Mouse (Mus musculus): Measurements from ENCODE around the gene Lin37. TPM values are rescaled to one million over a fixed set of nuclear protein-coding genes. Genes with fewer than 3 reads are reported as not detected.

Gene Lin37
- 5.0 TPM for polyA plus RNA-seq (2014; fragmentation: Illumina TruSeq; extraction: RNeasy Lipid Tissue Mini Kit (QIAGEN cat#74804))

DNA sequence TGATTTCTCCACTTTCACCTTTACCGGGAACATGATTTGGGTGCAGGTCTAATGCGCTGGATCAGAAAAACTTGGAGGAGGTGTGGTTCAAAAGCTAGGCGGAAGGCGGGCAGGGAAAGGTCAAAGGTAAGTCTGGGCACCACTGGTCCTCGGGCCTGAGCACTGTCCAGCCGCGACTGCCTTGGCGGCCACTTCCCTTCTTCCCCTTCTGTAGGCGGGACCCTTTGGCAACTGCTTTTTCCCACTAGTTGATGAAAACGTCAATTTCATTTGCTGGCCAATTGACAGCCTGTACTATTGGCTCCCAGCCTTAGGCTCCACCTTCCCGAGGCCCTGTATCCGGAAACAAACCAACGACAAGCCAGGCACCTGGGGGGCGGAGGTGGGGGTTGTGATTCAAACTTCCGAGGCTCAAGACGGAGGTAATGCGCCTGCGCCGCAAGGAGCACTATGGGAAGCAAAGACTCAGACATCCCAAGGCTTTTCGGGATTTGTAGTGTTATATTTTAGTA is at the start of gene Lin37:
Gene Lin37 (minus strand): TSS at position 396 of the 512 bp plus-strand sequence.

GRCm38 (mm10) chr7:30598786-30599185 is 39.1 kb upstream of the Lin37 start, which contains the start of gene Zbtb32:
Gene Zbtb32 (minus strand): TSS chr7:30598909.

GRCm38 (mm10) chr7:30588676-30589434 is 29.2 kb upstream of the Lin37 start, which contains the start of gene Kmt2b:
Gene Kmt2b (minus strand): TSS chr7:30588726.

GRCm38 (mm10) chr7:30564970-30565571 is 5.4 kb upstream of the Lin37 start, which contains the start of gene Igflr1:
Gene Igflr1 (plus strand): TSS chr7:30565427.

GRCm38 (mm10) chr7:30563117-30563905 is 3.7 kb upstream of the Lin37 start, which contains the start of the genes U2af1l4, Gm49396 and Psenen:
Gene U2af1l4 (plus strand): TSS chr7:30563301.
Gene Gm49396 (plus strand): TSS chr7:30563344.
Gene Psenen (minus strand): TSS chr7:30563627.

GRCm38 (mm10) chr7:30552102-30553020 is 7.3 kb downstream of the Lin37 start, which contains the start of the genes Hspb6 and Proser3:
Gene Hspb6 (plus strand): TSS chr7:30552178.
Gene Proser3 (minus strand): TSS chr7:30552299.

DNA sequence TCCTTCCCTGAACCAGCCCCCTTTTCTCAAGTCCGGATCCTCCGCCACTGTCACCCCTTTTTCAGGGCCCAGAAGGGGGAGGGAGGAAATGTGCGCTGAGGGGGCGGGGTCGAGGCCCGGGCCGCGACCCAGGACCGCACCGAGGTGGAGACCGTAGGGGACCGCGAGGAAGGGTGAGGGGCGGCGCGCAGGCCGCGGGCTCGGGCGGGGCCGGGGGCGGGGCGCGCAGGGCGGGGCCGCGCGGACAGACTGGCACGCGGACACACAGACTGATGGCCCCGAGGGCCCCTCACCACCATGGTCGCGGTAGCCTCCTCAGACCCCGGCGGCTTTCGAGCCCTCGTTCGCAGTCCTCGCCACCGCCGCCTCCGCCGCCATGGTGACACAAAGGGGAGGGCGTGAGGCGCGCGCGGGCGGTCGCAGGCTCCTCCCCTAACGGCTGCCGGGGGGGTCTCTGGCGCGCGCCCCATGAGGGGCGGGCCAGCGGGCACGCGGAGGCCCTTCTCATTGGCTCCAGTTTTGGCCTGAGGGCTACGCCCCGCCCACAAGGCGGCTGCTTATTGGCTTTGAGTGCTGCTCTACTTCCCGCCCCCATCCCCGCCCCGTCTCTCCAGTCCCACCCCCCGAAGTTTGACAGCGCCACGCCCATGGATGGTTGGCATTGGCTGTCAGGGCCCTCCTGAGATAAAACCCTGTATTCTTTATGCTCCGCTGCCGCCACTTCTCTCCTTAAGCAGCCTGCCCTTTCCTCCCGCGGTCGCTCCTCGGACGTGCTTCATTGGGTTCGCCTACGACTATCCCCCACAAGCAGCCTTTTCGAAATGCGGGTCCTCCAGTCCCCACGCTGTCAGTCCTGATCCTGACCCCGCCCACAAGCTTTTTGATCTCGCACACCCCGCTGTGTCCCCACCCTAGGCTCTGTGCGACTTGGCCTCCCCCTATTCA is 24.7 kb downstream of the Lin37 start, which contains the start of gene Arhgap33:
Gene Arhgap33 (minus strand): TSS at position 428 of the 945 bp plus-strand sequence.

Other genes with a start within 250 kb of the Lin37 start
- 1.7 TPM for gene Syne4, start 245.0 kb downstream of the Lin37 start, polyA plus RNA-seq (2014; fragmentation: Illumina TruSeq; extraction: RNeasy Lipid Tissue Mini Kit (QIAGEN cat#74804))
- 0.51 TPM for gene E130208F15Rik, start 238.1 kb downstream of the Lin37 start, polyA plus RNA-seq (2014; fragmentation: Illumina TruSeq; extraction: RNeasy Lipid Tissue Mini Kit (QIAGEN cat#74804))
- 1.3 TPM for gene Sdhaf1, start 235.9 kb downstream of the Lin37 start, polyA plus RNA-seq (2014; fragmentation: Illumina TruSeq; extraction: RNeasy Lipid Tissue Mini Kit (QIAGEN cat#74804))
- gene Lrfn3, start 197.1 kb downstream of the Lin37 start, polyA plus RNA-seq (2014; fragmentation: Illumina TruSeq; extraction: RNeasy Lipid Tissue Mini Kit (QIAGEN cat#74804)) = 0.40 TPM
- 5.6 TPM for gene Tyrobp, start 146.1 kb downstream of the Lin37 start, polyA plus RNA-seq (2014; fragmentation: Illumina TruSeq; extraction: RNeasy Lipid Tissue Mini Kit (QIAGEN cat#74804))
- not detected for gene Hcst, start 140.0 kb downstream of the Lin37 start, polyA plus RNA-seq (2014; fragmentation: Illumina TruSeq; extraction: RNeasy Lipid Tissue Mini Kit (QIAGEN cat#74804))
- gene Nfkbid, start 138.1 kb downstream of the Lin37 start, polyA plus RNA-seq (2014; fragmentation: Illumina TruSeq; extraction: RNeasy Lipid Tissue Mini Kit (QIAGEN cat#74804)) = 0.23 TPM
- gene Aplp1, start 114.3 kb downstream of the Lin37 start, polyA plus RNA-seq (2014; fragmentation: Illumina TruSeq; extraction: RNeasy Lipid Tissue Mini Kit (QIAGEN cat#74804)) = 0.63 TPM
- not detected for gene Kirrel2, start 102.1 kb downstream of the Lin37 start, polyA plus RNA-seq (2014; fragmentation: Illumina TruSeq; extraction: RNeasy Lipid Tissue Mini Kit (QIAGEN cat#74804))
- not detected for gene Nphs1, start 101.5 kb downstream of the Lin37 start, polyA plus RNA-seq (2014; fragmentation: Illumina TruSeq; extraction: RNeasy Lipid Tissue Mini Kit (QIAGEN cat#74804))
- not detected for gene Prodh2, start 66.2 kb downstream of the Lin37 start, polyA plus RNA-seq (2014; fragmentation: Illumina TruSeq; extraction: RNeasy Lipid Tissue Mini Kit (QIAGEN cat#74804))
- gene Arhgap33, start 24.8 kb downstream of the Lin37 start, polyA plus RNA-seq (2014; fragmentation: Illumina TruSeq; extraction: RNeasy Lipid Tissue Mini Kit (QIAGEN cat#74804)) = 0.23 TPM
- gene Hspb6, start 7.7 kb downstream of the Lin37 start, polyA plus RNA-seq (2014; fragmentation: Illumina TruSeq; extraction: RNeasy Lipid Tissue Mini Kit (QIAGEN cat#74804)) = 22.5 TPM
- gene Proser3, start 7.5 kb downstream of the Lin37 start, polyA plus RNA-seq (2014; fragmentation: Illumina TruSeq; extraction: RNeasy Lipid Tissue Mini Kit (QIAGEN cat#74804)) = 2.0 TPM
- 8.5 TPM for gene U2af1l4, start 3.5 kb upstream of the Lin37 start, polyA plus RNA-seq (2014; fragmentation: Illumina TruSeq; extraction: RNeasy Lipid Tissue Mini Kit (QIAGEN cat#74804))
- 1.1 TPM for gene Gm49396, start 3.5 kb upstream of the Lin37 start, polyA plus RNA-seq (2014; fragmentation: Illumina TruSeq; extraction: RNeasy Lipid Tissue Mini Kit (QIAGEN cat#74804))
- gene Psenen, start 3.8 kb upstream of the Lin37 start, polyA plus RNA-seq (2014; fragmentation: Illumina TruSeq; extraction: RNeasy Lipid Tissue Mini Kit (QIAGEN cat#74804)) = 24.5 TPM
- gene Igflr1, start 5.6 kb upstream of the Lin37 start, polyA plus RNA-seq (2014; fragmentation: Illumina TruSeq; extraction: RNeasy Lipid Tissue Mini Kit (QIAGEN cat#74804)) = not detected
- 4.7 TPM for gene Kmt2b, start 28.9 kb upstream of the Lin37 start, polyA plus RNA-seq (2014; fragmentation: Illumina TruSeq; extraction: RNeasy Lipid Tissue Mini Kit (QIAGEN cat#74804))
- gene Zbtb32, start 39.1 kb upstream of the Lin37 start, polyA plus RNA-seq (2014; fragmentation: Illumina TruSeq; extraction: RNeasy Lipid Tissue Mini Kit (QIAGEN cat#74804)) = not detected
- gene Upk1a, start 53.0 kb upstream of the Lin37 start, polyA plus RNA-seq (2014; fragmentation: Illumina TruSeq; extraction: RNeasy Lipid Tissue Mini Kit (QIAGEN cat#74804)) = 0.34 TPM
- 586 TPM for gene Cox6b1, start 66.3 kb upstream of the Lin37 start, polyA plus RNA-seq (2014; fragmentation: Illumina TruSeq; extraction: RNeasy Lipid Tissue Mini Kit (QIAGEN cat#74804))
- gene Etv2, start 76.0 kb upstream of the Lin37 start, polyA plus RNA-seq (2014; fragmentation: Illumina TruSeq; extraction: RNeasy Lipid Tissue Mini Kit (QIAGEN cat#74804)) = not detected
- not detected for gene Rbm42, start 90.5 kb upstream of the Lin37 start, polyA plus RNA-seq (2014; fragmentation: Illumina TruSeq; extraction: RNeasy Lipid Tissue Mini Kit (QIAGEN cat#74804))
- gene Haus5, start 105.2 kb upstream of the Lin37 start, polyA plus RNA-seq (2014; fragmentation: Illumina TruSeq; extraction: RNeasy Lipid Tissue Mini Kit (QIAGEN cat#74804)) = 1.1 TPM
- not detected for gene Pmis2, start 111.8 kb upstream of the Lin37 start, polyA plus RNA-seq (2014; fragmentation: Illumina TruSeq; extraction: RNeasy Lipid Tissue Mini Kit (QIAGEN cat#74804))
- not detected for gene 2200002J24Rik, start 139.1 kb upstream of the Lin37 start, polyA plus RNA-seq (2014; fragmentation: Illumina TruSeq; extraction: RNeasy Lipid Tissue Mini Kit (QIAGEN cat#74804))
- not detected for gene Atp4a, start 152.4 kb upstream of the Lin37 start, polyA plus RNA-seq (2014; fragmentation: Illumina TruSeq; extraction: RNeasy Lipid Tissue Mini Kit (QIAGEN cat#74804))
- gene Tmem147, start 169.7 kb upstream of the Lin37 start, polyA plus RNA-seq (2014; fragmentation: Illumina TruSeq; extraction: RNeasy Lipid Tissue Mini Kit (QIAGEN cat#74804)) = 12.8 TPM
- not detected for gene Gapdhs, start 183.8 kb upstream of the Lin37 start, polyA plus RNA-seq (2014; fragmentation: Illumina TruSeq; extraction: RNeasy Lipid Tissue Mini Kit (QIAGEN cat#74804))
- gene Sbsn, start 191.6 kb upstream of the Lin37 start, polyA plus RNA-seq (2014; fragmentation: Illumina TruSeq; extraction: RNeasy Lipid Tissue Mini Kit (QIAGEN cat#74804)) = 1.2 TPM
- gene Dmkn, start 203.9 kb upstream of the Lin37 start, polyA plus RNA-seq (2014; fragmentation: Illumina TruSeq; extraction: RNeasy Lipid Tissue Mini Kit (QIAGEN cat#74804)) = 16.0 TPM
- not detected for gene Krtdap, start 228.1 kb upstream of the Lin37 start, polyA plus RNA-seq (2014; fragmentation: Illumina TruSeq; extraction: RNeasy Lipid Tissue Mini Kit (QIAGEN cat#74804))

All from ovary, adult 10 weeks (tissue).